Mouse (Mus musculus) heart, embryonic 16.5 days (tissue): Measurements from ENCODE around the gene 4930447C04Rik. TPM values are rescaled to one million over a fixed set of nuclear protein-coding genes. Genes with fewer than 3 reads are reported as not detected.

Experiments
- ATAC-seq: fragments of 200-750 bp; cut with Nextera tagmentation; replicated peaks from 2 replicates; pipeline ENCODE4 v1.8.0; 2017; ENCODE audit warnings: moderate number of reproducible peaks; ENCODE audit not compliant: insufficient read depth, low FRiP score; ENCODE audit errors: extremely low read depth
- H3K27ac ChIP-seq: fragments of 300-500 bp; sonication (generic); 2 replicates; pipeline ENCODE4 v1.5.1; 2014; ENCODE audit warnings: mild to moderate bottlenecking, low read length, control low read depth, moderate library complexity
- H3K27me3 ChIP-seq: fragments of 300-500 bp; sonication (generic); 2 replicates; pipeline ENCODE4 v1.6.1; 2014; ENCODE audit warnings: low read length, mixed read lengths; ENCODE audit not compliant: control insufficient read depth, insufficient read depth
- H3K36me3 ChIP-seq: fragments of 300-500 bp; sonication (generic); 2 replicates; pipeline ENCODE4 v1.6.1; 2014; ENCODE audit not compliant: control insufficient read depth, insufficient read depth
- H3K4me1 ChIP-seq: fragments of 300-500 bp; sonication (generic); 2 replicates; pipeline ENCODE4 v1.6.1; 2014; ENCODE audit warnings: low read length, mixed read lengths; ENCODE audit not compliant: control insufficient read depth, insufficient read depth
- H3K4me2 ChIP-seq: fragments of 300-500 bp; sonication (generic); 2 replicates; pipeline ENCODE4 v1.6.1; 2014; ENCODE audit warnings: low read depth, mild to moderate bottlenecking, control low read depth, low read length
- H3K4me3 ChIP-seq: fragments of 300-500 bp; sonication (generic); 2 replicates; pipeline ENCODE4 v1.5.1; 2014; ENCODE audit warnings: mild to moderate bottlenecking, control low read depth, low read length
- H3K9ac ChIP-seq: fragments of 300-500 bp; sonication (generic); 2 replicates; pipeline ENCODE4 v1.6.1; 2014; ENCODE audit warnings: low read length, control low read depth
- H3K9me3 ChIP-seq: fragments of 300-500 bp; sonication (generic); replicated peaks from 2 replicates; pipeline ENCODE4 v1.6.1; 2016; ENCODE audit warnings: low read length; ENCODE audit not compliant: control insufficient read depth
- WGBS: fragments of 180-500 bp; shearing (Covaris S2); extraction: QIAGEN DNeasy Blood & Tissue Kit; methylation state at CpG from one replicate; pipeline ENCODE4 v1.1.7; 2014; 5-methylcytosine and 5-hydroxymethylcytosine counted together
- polyA plus RNA-seq: library from polyadenylated mRNA; unstranded; fragments of >200 nt; fragmentation: Nextera tagmentation; extraction: Ambion mirVana; gene quantifications from 2 replicates; pipeline ENCODE4 v1.2.1, GENCODE M21; 2015

The 4930447C04Rik gene
- polyA plus RNA-seq, 1 experiment from 2014 or later, result 1.5 TPM

- Histone ChIP-seq H3K27ac (no peak overlapping the region), H3K4me2 (no peak overlapping the region), H3K9ac (no peak overlapping the region), H3K27me3 (peaks cover 65% of the 10 kb centered on the region), H3K36me3 (no peaks in the 10 kb centered on the region), H3K4me3 (no peak overlapping the region), H3K4me1 (0 out of 2 replicates have a peak, but pooled peaks cover 4% of the 10 kb centered on the region), H3K9me3 (no peaks in the 10 kb centered on the region)
- no peak for ATAC-seq
These were observed 6.2 kb upstream of the 4930447C04Rik start for GRCm38 (mm10) chr12:72946805-72947204.

- Histone ChIP-seq H3K9me3 (no peaks in the 10 kb centered on the region), H3K4me3 (peak overlapping the region; percentile 49), H3K9ac (no peak overlapping the region), H3K36me3 (no peaks in the 10 kb centered on the region), H3K27ac (no peak overlapping the region), H3K4me2 (peak overlapping the region; percentile 61; the same call in 1 of the 2 replicates), H3K4me1 (0 out of 2 replicates have a peak, but pooled peaks cover 4% of the 10 kb centered on the region), H3K27me3 (peaks cover 68% of the 10 kb centered on the region)
- WGBS, result 14% methylated on average over 8 of the region's 8 CpGs
- no peak for ATAC-seq
These were observed 5.5 kb upstream of the 4930447C04Rik start for GRCm38 (mm10) chr12:72946064-72946395.

- ATAC-seq, result no peak
- H3K4me2 ChIP-seq, result peak overlapping the region; percentile 61
- no peak overlapping the region for H3K27ac ChIP-seq
- H3K36me3 ChIP-seq, result no peaks in the 10 kb centered on the region
- no peak overlapping the region for H3K9ac ChIP-seq
- WGBS, result under 1% methylated on average over 85 of the region's 89 CpGs
- 0 out of 2 replicates have a peak, but pooled peaks cover 4% of the 10 kb centered on the region for H3K4me1 ChIP-seq
- peak overlapping the region; percentile 49 for H3K4me3 ChIP-seq
- peaks cover 73% of the 10 kb centered on the region for H3K27me3 ChIP-seq
- H3K9me3 ChIP-seq, result no peaks in the 10 kb centered on the region
These were observed 4.9 kb upstream of the 4930447C04Rik start for GRCm38 (mm10) chr12:72945301-72946063.

GRCm38 (mm10) chr12:72944411-72945225 is 4.0 kb upstream of the 4930447C04Rik start:
- H3K9me3 ChIP-seq, result no peaks in the 10 kb centered on the region
- peak overlapping the region; percentile 61 for H3K4me2 ChIP-seq
- peaks cover 77% of the 10 kb centered on the region for H3K27me3 ChIP-seq
- H3K9ac ChIP-seq, result no peak overlapping the region
- no peak overlapping the region for H3K27ac ChIP-seq
- ATAC-seq, result no peak
- H3K4me1 ChIP-seq, result peaks cover 9% of the 10 kb centered on the region
- no peaks in the 10 kb centered on the region for H3K36me3 ChIP-seq
- H3K4me3 ChIP-seq, result peak overlapping the region; percentile 49
- 3% methylated on average over 24 of the region's 24 CpGs for WGBS

- no peaks in the 10 kb centered on the region for H3K36me3 ChIP-seq
- H3K4me1 ChIP-seq, result peaks cover 11% of the 10 kb centered on the region
- H3K27me3 ChIP-seq, result peaks cover 86% of the 10 kb centered on the region
- no peak overlapping the region for H3K4me3 ChIP-seq
- no peaks in the 10 kb centered on the region for H3K9me3 ChIP-seq
- H3K4me2 ChIP-seq, result no peak overlapping the region
- H3K27ac ChIP-seq, result no peak overlapping the region
- H3K9ac ChIP-seq, result no peak overlapping the region
- no peak for ATAC-seq
- 12% methylated on average over 2 of the region's 2 CpGs for WGBS
These were observed 3.1 kb upstream of the 4930447C04Rik start for GRCm38 (mm10) chr12:72943574-72944110.

GRCm38 (mm10) chr12:72942171-72942570 is 1.6 kb upstream of the 4930447C04Rik start:
- Histone ChIP-seq H3K27me3 (peaks cover 88% of the 10 kb centered on the region), H3K4me3 (no peak overlapping the region), H3K4me1 (peaks cover 11% of the 10 kb centered on the region), H3K36me3 (no peaks in the 10 kb centered on the region), H3K4me2 (no peak overlapping the region), H3K27ac (no peak overlapping the region), H3K9ac (no peak overlapping the region), H3K9me3 (no peaks in the 10 kb centered on the region)
- no peak for ATAC-seq
- 31% methylated on average over 6 of the region's 6 CpGs for WGBS

- Histone ChIP-seq H3K27ac (no peak overlapping the region), H3K9ac (no peak overlapping the region), H3K36me3 (no peaks in the 10 kb centered on the region), H3K9me3 (no peaks in the 10 kb centered on the region), H3K4me2 (no peak overlapping the region), H3K4me3 (no peak overlapping the region), H3K4me1 (peaks cover 11% of the 10 kb centered on the region), H3K27me3 (peaks cover 88% of the 10 kb centered on the region)
- ATAC-seq, result no peak
- WGBS, result 2% methylated on average over 32 of the region's 32 CpGs
These were observed 951 bp upstream of the 4930447C04Rik start for GRCm38 (mm10) chr12:72941398-72942051.

GRCm38 (mm10) chr12:72940822-72941397 is 336 bp upstream of the 4930447C04Rik start:
- Histone ChIP-seq H3K9ac (no peak overlapping the region), H3K4me3 (no peak overlapping the region), H3K4me1 (peaks cover 11% of the 10 kb centered on the region), H3K36me3 (no peaks in the 10 kb centered on the region), H3K9me3 (no peaks in the 10 kb centered on the region), H3K4me2 (no peak overlapping the region), H3K27me3 (peaks cover 86% of the 10 kb centered on the region), H3K27ac (no peak overlapping the region)
- WGBS, result 8% methylated on average over 11 of the region's 11 CpGs
- no peak for ATAC-seq
